Mouse (Mus musculus): Measurements from ENCODE around the gene Gm49359. TPM values are rescaled to one million over a fixed set of nuclear protein-coding genes. Genes with fewer than 3 reads are reported as not detected.
"Not testable (repeated sequence)": the region's sequence is repeated elsewhere in the genome, so short reads cannot be mapped to it uniquely, and the experiment has no call there.

Gene Gm49359
- 13.3 and 13.7 TPM in 2 replicates for polyA plus RNA-seq (2016; fragmentation: Nextera tagmentation; extraction: Ambion mirVana)

GRCm38 (mm10) chr13:62466424-62467334 lies at the start of gene Gm49359:
Gene Gm49359 (minus strand): TSS chr13:62466832.
- Histone ChIP-seq H3K9me3 (replicated peaks) (peaks cover 26% of the 10 kb centered on the region), H3K36me3 (peaks cover 27% of the 10 kb centered on the region), H3K4me3 (peak within 1 kb of the TSS; percentile 67), H3K27ac (replicated peaks) (peak within 1 kb of the TSS; percentile 86)
- DNase-seq (ENCODE audit: low spot score), result peak; percentile 84
- not testable (repeated sequence) for H3K4me1 ChIP-seq; H3K27me3 ChIP-seq (ENCODE audit: low read depth, poor library complexity, severe bottlenecking)
- 1% methylated on average over 28 of the region's 28 CpGs for WGBS

- DNase-seq (ENCODE audit: low spot score); H3K27me3 ChIP-seq (ENCODE audit: low read depth, poor library complexity, severe bottlenecking); H3K9me3 ChIP-seq (replicated peaks); H3K4me1 ChIP-seq; H3K27ac ChIP-seq (replicated peaks); H3K36me3 ChIP-seq; H3K4me3 ChIP-seq: not testable (repeated sequence)
- WGBS, result 91% methylated on average over 1 of the region's 1 CpGs
Observed at GRCm38 (mm10) chr13:62510641-62511420, 44.2 kb upstream of the Gm49359 start.

GRCm38 (mm10) chr13:62472661-62473060 lies 6.0 kb upstream of the Gm49359 start:
- H3K4me3 ChIP-seq; H3K4me1 ChIP-seq; H3K27ac ChIP-seq (replicated peaks); DNase-seq (ENCODE audit: low spot score); H3K9me3 ChIP-seq (replicated peaks); H3K27me3 ChIP-seq (ENCODE audit: low read depth, poor library complexity, severe bottlenecking); H3K36me3 ChIP-seq: not testable (repeated sequence)
- WGBS, result 92% methylated on average over 8 of the region's 8 CpGs

- not testable (repeated sequence) for H3K36me3 ChIP-seq; DNase-seq (ENCODE audit: low spot score); H3K27ac ChIP-seq (replicated peaks); H3K27me3 ChIP-seq (ENCODE audit: low read depth, poor library complexity, severe bottlenecking); H3K4me1 ChIP-seq; H3K4me3 ChIP-seq
- peaks cover 12% of the 10 kb centered on the region for H3K9me3 ChIP-seq (replicated peaks)
Observed at GRCm38 (mm10) chr13:62469947-62470346, 3.3 kb upstream of the Gm49359 start.

Small RNA genes within 50 kb of the gene (microRNA-seq; reads per million reads assigned to microRNA genes)
- not detected for gene Gm22256

Other genes with a start within 250 kb of the Gm49359 start
- 4.6 and 6.6 TPM in 2 replicates for gene Gm3604, start 83.7 kb downstream of the Gm49359 start, polyA plus RNA-seq (2016; fragmentation: Nextera tagmentation; extraction: Ambion mirVana)
- gene Zfp935, start 91.7 kb upstream of the Gm49359 start, polyA plus RNA-seq (2016; fragmentation: Nextera tagmentation; extraction: Ambion mirVana), result not detected in 2 replicates
- 19.9 and 20.4 TPM in 2 replicates for gene Zfp934, start 104.4 kb upstream of the Gm49359 start, polyA plus RNA-seq (2016; fragmentation: Nextera tagmentation; extraction: Ambion mirVana)
- gene 6720489N17Rik, start 157.3 kb upstream of the Gm49359 start, polyA plus RNA-seq (2016; fragmentation: Nextera tagmentation; extraction: Ambion mirVana), result 16.1 and 16.8 TPM in 2 replicates